Mouse (Mus musculus) stomach, embryonic 16.5 days (tissue): ENCODE measurements around the gene Clcf1. TPM values are rescaled to one million over a fixed set of nuclear protein-coding genes. Genes with fewer than 3 reads are reported as not detected.

ENCODE experiments used
- ATAC-seq: fragments of 200-750 bp; cut with Nextera tagmentation; 2 replicates; pipeline ENCODE4 v1.8.0; 2017; ENCODE audit warnings: moderate number of reproducible peaks, moderate TSS enrichment; ENCODE audit not compliant: insufficient read depth, low FRiP score
- H3K27ac ChIP-seq: fragments of 300-500 bp; sonication (generic); 2 replicates; pipeline ENCODE4 v1.5.1; 2014; ENCODE audit warnings: low read length
- H3K27me3 ChIP-seq: fragments of 300-500 bp; sonication (generic); 2 replicates; pipeline ENCODE4 v1.6.1; 2014; ENCODE audit warnings: low read length, control low read depth, mixed read lengths; ENCODE audit not compliant: control insufficient read depth, insufficient read depth
- H3K36me3 ChIP-seq: fragments of 300-500 bp; sonication (generic); 2 replicates; pipeline ENCODE4 v1.6.1; 2014; ENCODE audit warnings: low read length; ENCODE audit not compliant: control insufficient read depth, insufficient read depth
- H3K4me1 ChIP-seq: fragments of 300-500 bp; sonication (generic); 2 replicates; pipeline ENCODE4 v1.6.1; 2014; ENCODE audit warnings: low read length, control low read depth, mixed read lengths; ENCODE audit not compliant: control insufficient read depth, insufficient read depth
- H3K4me2 ChIP-seq: fragments of 300-500 bp; sonication (generic); 2 replicates; pipeline ENCODE4 v1.6.1; 2014; ENCODE audit warnings: low read depth, low read length, mixed read lengths
- H3K4me3 ChIP-seq: fragments of 300-500 bp; sonication (generic); replicated peaks from 2 replicates; pipeline ENCODE4 v1.5.1; 2014; ENCODE audit warnings: mild to moderate bottlenecking, low read length
- H3K9ac ChIP-seq: fragments of 300-500 bp; sonication (generic); 2 replicates; pipeline ENCODE4 v1.6.1; 2014; ENCODE audit warnings: low read length
- H3K9me3 ChIP-seq: fragments of 300-500 bp; sonication (generic); replicated peaks from 2 replicates; pipeline ENCODE4 v1.6.1; 2016; ENCODE audit warnings: low read length, control low read depth; ENCODE audit not compliant: control insufficient read depth
- WGBS: fragments of 180-500 bp; shearing (Covaris S2); extraction: QIAGEN DNeasy Blood & Tissue Kit; methylation state at CpG from one replicate; pipeline ENCODE4 v1.1.7; 2014; 5-methylcytosine and 5-hydroxymethylcytosine counted together
- polyA plus RNA-seq: library from polyadenylated mRNA; unstranded; fragments of >200 nt; fragmentation: Nextera tagmentation; extraction: Ambion mirVana; gene quantifications from 2 replicates; pipeline ENCODE4 v1.2.1, GENCODE M21; 2015

Clcf1 gene
- polyA plus RNA-seq, 1 experiment from 2014 or later = 6.3 TPM

DNA sequence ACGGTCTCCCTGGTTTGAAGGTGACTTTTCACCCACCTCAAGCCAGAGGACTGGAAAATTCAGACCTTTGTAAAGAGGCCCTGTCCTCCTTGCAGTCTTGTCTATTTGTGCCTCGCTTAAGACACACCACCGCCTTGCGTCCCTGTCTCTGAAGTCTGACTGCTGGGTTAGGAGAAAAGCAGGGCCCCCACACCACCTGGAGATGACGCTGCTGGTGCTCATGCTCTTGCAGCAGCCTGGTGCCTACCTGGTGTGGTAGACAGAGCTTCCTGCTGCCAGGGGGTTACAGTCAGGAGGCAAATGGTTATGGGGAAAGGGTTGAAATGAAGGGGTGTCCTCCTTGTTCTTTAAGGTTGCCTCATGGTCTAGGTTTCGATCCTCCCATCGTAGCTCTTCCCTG lies 40.2 kb downstream of the Clcf1 start:
- WGBS = 82% methylated on average over 7 of the region's 7 CpGs
- Histone ChIP-seq H3K4me1 (0 out of 2 replicates have a peak, but pooled peaks cover 5% of the 10 kb centered on the region), H3K4me2 (no peak overlapping the region), H3K27me3 (no peaks in the 10 kb centered on the region), H3K9ac (no peak overlapping the region), H3K9me3 (peaks cover 4% of the 10 kb centered on the region; the same call in 1 of the 2 replicates), H3K27ac (no peak overlapping the region), H3K4me3 (no peak overlapping the region), H3K36me3 (no peaks in the 10 kb centered on the region)
- no peak for ATAC-seq

DNA sequence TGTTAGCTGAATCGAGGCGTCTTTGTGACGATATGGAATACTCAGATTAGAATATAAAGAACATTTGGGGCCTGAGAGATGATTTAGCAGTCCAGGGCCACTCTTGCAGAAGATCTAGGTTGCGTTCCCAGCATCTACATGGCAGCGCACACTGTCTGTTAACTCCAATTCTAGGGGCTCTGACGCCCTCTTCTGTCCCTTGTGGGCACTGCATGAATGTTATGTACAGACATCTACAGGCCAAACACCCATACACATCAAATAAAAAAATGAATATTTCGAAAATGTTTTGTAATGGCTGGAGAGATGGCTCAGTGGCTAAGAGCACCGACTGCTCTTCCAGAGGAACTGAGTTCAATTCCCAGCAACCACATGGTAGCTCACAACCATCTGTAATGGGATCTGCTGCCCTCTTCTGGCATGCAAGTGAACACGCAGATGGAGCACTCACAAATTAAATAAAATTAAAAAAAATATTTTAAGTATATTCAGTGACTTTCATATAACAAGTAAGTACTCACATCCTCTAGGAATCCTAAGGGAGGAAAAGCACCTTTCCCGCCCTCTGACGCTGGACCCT lies 41.6 kb downstream of the Clcf1 start:
- Histone ChIP-seq H3K27me3 (no peaks in the 10 kb centered on the region), H3K4me3 (no peak overlapping the region), H3K4me2 (no peak overlapping the region), H3K27ac (no peak overlapping the region), H3K4me1 (0 out of 2 replicates have a peak, but pooled peaks cover 5% of the 10 kb centered on the region), H3K36me3 (no peaks in the 10 kb centered on the region), H3K9me3 (peaks cover 4% of the 10 kb centered on the region; the same call in 1 of the 2 replicates), H3K9ac (no peak overlapping the region)
- 75% methylated on average over 11 of the region's 11 CpGs for WGBS
- no peak for ATAC-seq

DNA sequence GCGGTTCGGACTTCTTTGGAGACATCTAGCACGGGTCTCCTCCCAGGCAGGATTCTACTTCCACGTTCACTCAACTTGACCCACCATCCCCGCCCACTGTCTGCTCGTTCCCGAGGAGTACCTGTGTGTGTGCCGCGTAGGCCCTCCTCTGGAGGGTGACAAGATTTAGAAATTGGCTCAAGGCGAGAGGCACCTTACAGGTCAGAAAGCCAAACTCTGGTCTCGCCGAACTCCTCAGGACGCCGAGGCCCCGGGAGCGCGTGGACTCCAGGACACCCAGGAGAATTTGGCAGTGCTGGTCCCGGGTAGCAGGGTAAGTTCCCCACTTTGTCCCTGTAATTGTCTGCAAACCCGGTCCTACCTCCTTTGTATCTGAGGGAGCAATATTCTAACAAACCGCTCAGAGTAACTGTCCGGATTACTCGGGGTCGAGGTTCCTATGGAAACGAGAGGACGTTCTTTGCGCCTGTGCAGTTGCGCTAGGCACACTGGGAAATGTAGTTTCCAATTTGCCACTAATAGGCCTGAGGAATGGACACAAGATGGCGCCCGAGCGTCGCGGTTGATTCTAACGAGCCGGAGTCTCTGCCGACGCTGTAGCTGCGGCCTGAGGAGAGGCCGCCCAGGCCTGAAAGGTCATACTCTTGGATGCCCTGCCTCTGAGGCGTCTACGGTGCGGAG lies 43.3 kb downstream of the Clcf1 start:
- WGBS = under 1% methylated on average over 41 of the region's 41 CpGs
- peak overlapping the region; percentile 75 for H3K4me2 ChIP-seq
- H3K9ac ChIP-seq = peak overlapping the region; percentile 74
- H3K4me1 ChIP-seq = 0 out of 2 replicates have a peak, but pooled peaks cover 5% of the 10 kb centered on the region
- H3K36me3 ChIP-seq = no peaks in the 10 kb centered on the region
- 0 out of 2 replicates have a peak overlapping the region, but pooled peaks have one; percentile 8 for H3K27ac ChIP-seq
- no peaks in the 10 kb centered on the region for H3K27me3 ChIP-seq
- peak; percentile 85 for ATAC-seq
- H3K9me3 ChIP-seq = peaks cover 4% of the 10 kb centered on the region; the same call in 1 of the 2 replicates
- peak overlapping the region; percentile 64 for H3K4me3 ChIP-seq

DNA sequence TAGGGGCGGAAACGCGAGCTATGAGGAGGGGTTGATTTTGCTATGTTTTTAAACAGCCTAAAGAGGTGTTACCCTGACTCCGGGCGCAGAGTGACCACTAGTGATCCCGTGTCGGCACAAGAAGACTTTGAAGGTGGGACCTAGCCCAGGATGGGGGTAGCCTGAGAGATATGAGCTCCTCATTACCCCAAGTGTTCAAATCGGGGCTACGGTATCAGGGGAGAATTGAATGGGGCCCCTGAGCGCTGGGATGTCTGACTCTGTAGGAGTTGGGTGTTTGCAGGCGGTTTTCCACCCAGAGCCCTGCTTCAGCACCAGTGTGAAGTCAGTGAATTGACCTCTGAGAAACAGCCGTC lies 43.8 kb downstream of the Clcf1 start:
- 0 out of 2 replicates have a peak, but pooled peaks have one; percentile 5 for ATAC-seq
- H3K4me2 ChIP-seq = peak overlapping the region; percentile 57
- no peaks in the 10 kb centered on the region for H3K36me3 ChIP-seq
- H3K9me3 ChIP-seq = peaks cover 4% of the 10 kb centered on the region; the same call in 1 of the 2 replicates
- 20% methylated on average over 12 of the region's 12 CpGs for WGBS
- H3K4me1 ChIP-seq = 0 out of 2 replicates have a peak, but pooled peaks cover 5% of the 10 kb centered on the region
- peak overlapping the region; percentile 64 for H3K4me3 ChIP-seq
- 0 out of 2 replicates have a peak overlapping the region, but pooled peaks have one; percentile 8 for H3K27ac ChIP-seq
- H3K27me3 ChIP-seq = no peaks in the 10 kb centered on the region
- H3K9ac ChIP-seq = peak overlapping the region; percentile 74

DNA sequence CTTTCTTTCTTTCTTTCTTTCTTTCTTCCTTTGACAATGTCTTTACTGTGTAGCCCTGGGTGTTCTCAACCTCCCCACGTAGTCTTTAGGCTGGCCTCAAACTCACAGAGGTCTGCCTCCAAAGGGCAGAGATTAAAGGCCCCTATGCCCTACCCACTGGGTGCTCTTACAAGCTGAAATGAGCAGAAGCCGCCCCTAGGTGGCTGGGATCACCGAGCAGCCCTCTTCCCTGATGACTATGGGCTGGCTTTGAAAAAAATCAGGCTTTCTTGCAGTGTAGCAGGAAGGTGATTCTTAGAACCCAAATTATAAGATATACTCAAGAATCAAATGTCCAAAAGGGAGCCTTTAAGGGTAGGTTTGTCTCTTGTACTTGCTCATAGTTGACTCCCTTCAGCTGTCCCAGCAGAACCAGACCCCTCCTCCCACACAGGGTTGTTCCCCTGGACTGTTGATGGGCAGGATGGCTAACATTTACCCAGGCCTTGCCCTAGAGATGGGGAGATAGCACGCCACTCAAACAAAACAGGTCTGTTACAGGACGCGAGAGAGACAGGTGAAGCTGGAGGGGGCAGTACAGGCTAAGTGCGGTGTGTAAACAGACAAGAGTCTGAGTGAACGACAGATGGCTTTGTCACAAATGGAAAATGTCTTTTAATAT lies 47.1 kb downstream of the Clcf1 start:
- 33% methylated on average over 8 of the region's 8 CpGs for WGBS
- Histone ChIP-seq H3K27ac (no peak overlapping the region), H3K4me1 (peaks cover 17% of the 10 kb centered on the region; the same call in 1 of the 2 replicates), H3K36me3 (no peaks in the 10 kb centered on the region), H3K4me3 (no peak overlapping the region), H3K9me3 (no peaks in the 10 kb centered on the region), H3K9ac (no peak overlapping the region), H3K4me2 (no peak overlapping the region), H3K27me3 (no peaks in the 10 kb centered on the region)
- peak; percentile 49 for ATAC-seq

DNA sequence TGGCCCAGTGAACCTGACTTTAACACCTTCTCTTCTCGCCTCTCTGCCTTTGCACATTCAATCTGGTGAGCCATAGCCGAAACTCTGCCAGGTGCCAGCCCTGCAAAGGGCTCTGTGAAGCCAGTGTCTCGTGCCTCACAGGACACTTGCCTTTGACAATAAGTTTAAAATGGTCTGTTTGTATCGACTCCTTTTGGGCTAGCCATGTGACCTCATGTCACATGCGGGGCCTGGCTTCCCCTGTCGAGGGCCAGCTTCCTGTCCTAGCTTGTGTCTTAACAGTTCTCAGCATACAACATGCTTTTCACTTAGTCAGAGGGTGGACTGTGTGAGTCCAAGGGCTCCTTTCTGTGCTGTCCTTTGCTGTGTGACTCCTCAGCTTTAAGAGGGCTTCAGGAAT lies 48.7 kb downstream of the Clcf1 start:
- H3K27me3 ChIP-seq = no peaks in the 10 kb centered on the region
- no peaks in the 10 kb centered on the region for H3K36me3 ChIP-seq
- no peak for ATAC-seq
- 61% methylated on average over 6 of the region's 6 CpGs for WGBS
- no peaks in the 10 kb centered on the region for H3K9me3 ChIP-seq
- peaks cover 12% of the 10 kb centered on the region; the same call in 1 of the 2 replicates for H3K4me1 ChIP-seq
- no peak overlapping the region for H3K4me2 ChIP-seq
- no peak overlapping the region for H3K27ac ChIP-seq
- no peak overlapping the region for H3K4me3 ChIP-seq
- H3K9ac ChIP-seq = no peak overlapping the region

DNA sequence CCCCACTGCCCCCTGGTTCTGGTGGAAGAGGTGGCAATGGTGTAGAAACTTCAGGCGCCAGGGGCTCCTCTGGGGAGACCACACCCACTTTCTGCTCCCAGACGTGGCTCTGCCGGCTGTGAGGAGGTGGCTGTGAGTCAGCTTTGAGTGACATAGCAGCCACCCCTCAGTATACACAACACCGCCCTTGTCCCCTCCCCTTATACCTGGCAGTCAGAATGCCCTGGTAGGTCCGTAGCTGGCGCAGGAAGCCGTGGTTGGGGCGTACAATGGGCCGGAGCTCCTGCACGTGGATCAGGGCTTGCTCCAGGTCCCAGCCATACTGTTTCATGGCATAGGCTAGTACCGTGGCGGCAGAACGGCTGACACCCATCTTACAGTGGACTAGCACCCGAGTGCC lies 49.7 kb downstream of the Clcf1 start:
- Histone ChIP-seq H3K9me3 (no peaks in the 10 kb centered on the region), H3K9ac (no peak overlapping the region), H3K4me2 (no peak overlapping the region), H3K4me3 (no peak overlapping the region), H3K27me3 (no peaks in the 10 kb centered on the region), H3K36me3 (no peaks in the 10 kb centered on the region), H3K4me1 (peaks cover 14% of the 10 kb centered on the region; the same call in 1 of the 2 replicates), H3K27ac (no peak overlapping the region)
- WGBS = 51% methylated on average over 14 of the region's 14 CpGs
- ATAC-seq = peak; percentile 88

DNA sequence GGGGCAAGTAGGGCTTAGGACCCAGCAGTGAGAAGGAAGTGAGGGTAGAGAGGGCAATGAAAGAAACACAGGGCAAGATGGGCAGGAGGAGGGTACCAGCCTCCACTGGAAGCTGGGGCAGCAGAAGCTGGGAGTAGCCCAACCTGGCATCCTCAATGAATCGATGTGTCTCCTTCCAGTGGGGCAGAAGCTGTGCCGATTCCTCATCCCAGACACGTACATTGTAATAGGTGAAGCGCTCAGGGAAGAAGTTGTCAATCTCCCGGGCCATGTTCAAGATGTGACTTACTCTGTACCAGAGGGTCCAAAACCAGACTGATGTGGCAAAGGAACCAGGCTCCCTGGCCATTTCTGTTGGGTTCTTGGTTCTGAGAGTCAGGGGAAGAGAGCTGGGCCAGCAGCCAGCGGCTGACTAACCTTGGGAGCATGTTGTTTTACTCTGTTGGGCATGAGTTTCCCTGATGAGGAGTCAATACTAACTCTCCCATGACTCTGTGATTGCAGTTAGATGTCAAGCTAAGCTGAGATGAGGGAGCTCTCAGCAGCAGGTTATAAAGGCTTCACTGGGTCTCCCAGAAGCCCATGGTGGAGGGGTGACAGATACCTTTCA lies 50.2 kb downstream of the Clcf1 start:
- Histone ChIP-seq H3K4me1 (peaks cover 14% of the 10 kb centered on the region; the same call in 1 of the 2 replicates), H3K4me3 (no peak overlapping the region), H3K27me3 (no peaks in the 10 kb centered on the region), H3K36me3 (no peaks in the 10 kb centered on the region), H3K9me3 (no peaks in the 10 kb centered on the region), H3K4me2 (no peak overlapping the region), H3K9ac (no peak overlapping the region), H3K27ac (no peak overlapping the region)
- no peak for ATAC-seq
- WGBS = 93% methylated on average over 6 of the region's 6 CpGs
